Mouse (Mus musculus): ENCODE measurements at regions not wholly inside any gene's neighbourhood (a gene's known extent, or its start where the extent isn't known, plus 50 kb on each side); places are given as distances from the start of the nearest gene placed in this dataset.

DNA sequence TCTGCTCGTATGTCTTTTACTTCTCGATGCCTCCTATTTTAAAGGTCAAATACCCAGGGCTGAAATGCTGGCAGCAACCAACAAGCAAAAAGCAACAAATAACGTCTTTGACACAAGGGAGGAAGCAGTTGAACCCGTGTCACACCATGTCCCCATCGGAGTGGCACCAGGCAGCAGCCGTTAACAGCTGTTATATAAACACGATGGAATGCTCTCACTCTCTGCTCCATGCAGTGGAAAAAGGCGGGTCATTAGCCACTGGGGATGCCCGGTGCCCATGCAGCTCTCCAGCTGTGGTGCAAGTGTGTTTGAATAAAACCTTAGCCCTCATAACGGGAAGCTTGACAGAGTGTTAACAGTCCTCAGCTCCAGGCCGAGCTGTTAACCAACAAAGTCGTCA lies 229.3 kb downstream of the Irx1 start:
- 13% methylated on average over 12 of the region's 12 CpGs for WGBS
- Histone ChIP-seq H3K9me3 (ENCODE audit: low read length) (no peaks in the 10 kb centered on the region), H3K9ac (replicated peaks; ENCODE audit: low read length) (no peak overlapping the region), H3K4me3 (ENCODE audit: low read length) (no peak overlapping the region), H3K36me3 (ENCODE audit: insufficient read depth, low read length) (no peaks in the 10 kb centered on the region), H3K27me3 (ENCODE audit: insufficient read depth, low read length) (no peaks in the 10 kb centered on the region), H3K27ac (ENCODE audit: low read length) (no peak overlapping the region), H3K4me1 (ENCODE audit: insufficient read depth, low read length) (no peaks in the 10 kb centered on the region), H3K4me2 (replicated peaks; ENCODE audit: low read depth, low read length) (no peak overlapping the region)
- no peak for ATAC-seq (ENCODE audit: low FRiP score, low TSS enrichment)

- no peak overlapping the region for H3K27ac ChIP-seq (ENCODE audit: low read length)
- no peak overlapping the region for H3K4me2 ChIP-seq (replicated peaks; ENCODE audit: low read depth, low read length)
- no peaks in the 10 kb centered on the region for H3K36me3 ChIP-seq (ENCODE audit: insufficient read depth, low read length)
- H3K9ac ChIP-seq (replicated peaks; ENCODE audit: low read length): no peak overlapping the region
- H3K27me3 ChIP-seq (ENCODE audit: insufficient read depth, low read length): no peaks in the 10 kb centered on the region
- no peaks in the 10 kb centered on the region for H3K4me1 ChIP-seq (ENCODE audit: insufficient read depth, low read length)
- H3K9me3 ChIP-seq (ENCODE audit: low read length): no peaks in the 10 kb centered on the region
- WGBS: 76% methylated on average over 5 of the region's 5 CpGs
- no peak overlapping the region for H3K4me3 ChIP-seq (ENCODE audit: low read length)
- ATAC-seq (ENCODE audit: low FRiP score, low TSS enrichment): no peak
Measured at GRCm38 (mm10) chr13:71733360-71733759, 230.2 kb downstream of the Irx1 start.

- Histone ChIP-seq H3K27me3 (ENCODE audit: insufficient read depth, low read length) (no peaks in the 10 kb centered on the region), H3K4me2 (replicated peaks; ENCODE audit: low read depth, low read length) (no peak overlapping the region), H3K36me3 (ENCODE audit: insufficient read depth, low read length) (no peaks in the 10 kb centered on the region), H3K9ac (replicated peaks; ENCODE audit: low read length) (no peak overlapping the region), H3K27ac (ENCODE audit: low read length) (no peak overlapping the region), H3K9me3 (ENCODE audit: low read length) (no peaks in the 10 kb centered on the region), H3K4me1 (ENCODE audit: insufficient read depth, low read length) (no peaks in the 10 kb centered on the region), H3K4me3 (ENCODE audit: low read length) (no peak overlapping the region)
- WGBS: 53% methylated on average over 1 of the region's 1 CpGs
- ATAC-seq (ENCODE audit: low FRiP score, low TSS enrichment): no peak
Measured at GRCm38 (mm10) chr13:71732903-71733302, 230.6 kb downstream of the Irx1 start.

DNA sequence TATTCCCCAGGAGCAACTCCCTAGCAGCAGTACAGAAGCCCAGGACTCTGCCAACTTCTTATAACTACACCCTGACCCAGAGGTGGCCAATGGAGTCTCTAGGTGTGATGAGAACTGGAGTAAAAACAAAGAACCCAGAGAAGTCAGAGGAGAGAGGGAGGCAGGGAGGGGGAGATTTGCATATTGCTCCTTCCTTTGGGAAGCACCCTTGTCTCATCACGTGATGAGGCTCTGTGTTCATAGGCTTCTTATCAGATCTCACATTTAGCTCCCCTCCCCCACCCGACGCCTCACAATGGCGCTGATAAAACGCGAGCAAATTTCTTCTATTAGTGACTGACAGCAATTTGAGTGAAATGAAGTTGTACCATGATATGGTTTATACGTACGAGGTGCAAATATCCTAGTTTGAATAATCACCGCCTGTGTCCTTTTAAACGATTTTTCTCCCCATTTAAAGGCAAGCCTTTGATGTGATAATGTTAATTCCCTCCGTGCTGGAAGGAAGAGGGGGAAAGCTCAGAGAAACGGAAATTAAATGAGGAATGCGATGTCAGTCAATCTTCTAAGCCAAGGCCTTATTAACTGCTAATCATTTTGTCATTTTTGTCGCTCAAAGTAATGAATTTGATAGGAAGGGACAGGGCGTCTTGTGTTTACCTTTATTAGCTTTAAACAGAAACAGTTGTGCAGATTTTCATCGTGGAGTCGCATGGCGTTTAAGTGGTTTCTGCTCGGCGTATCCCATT lies 273.3 kb downstream of the Irx1 start:
- no peak overlapping the region for H3K9ac ChIP-seq (replicated peaks; ENCODE audit: low read length)
- H3K4me1 ChIP-seq (ENCODE audit: insufficient read depth, low read length): peaks cover 9% of the 10 kb centered on the region; the same call in 1 of the 2 replicates
- H3K4me2 ChIP-seq (replicated peaks; ENCODE audit: low read depth, low read length): no peak overlapping the region
- no peak overlapping the region for H3K27ac ChIP-seq (ENCODE audit: low read length)
- no peak overlapping the region for H3K4me3 ChIP-seq (ENCODE audit: low read length)
- H3K27me3 ChIP-seq (ENCODE audit: insufficient read depth, low read length): peaks cover 5% of the 10 kb centered on the region; the same call in 1 of the 2 replicates
- H3K36me3 ChIP-seq (ENCODE audit: insufficient read depth, low read length): no peaks in the 10 kb centered on the region
- ATAC-seq (ENCODE audit: low FRiP score, low TSS enrichment): no peak
- H3K9me3 ChIP-seq (ENCODE audit: low read length): no peaks in the 10 kb centered on the region
- WGBS: 33% methylated on average over 20 of the region's 20 CpGs

DNA sequence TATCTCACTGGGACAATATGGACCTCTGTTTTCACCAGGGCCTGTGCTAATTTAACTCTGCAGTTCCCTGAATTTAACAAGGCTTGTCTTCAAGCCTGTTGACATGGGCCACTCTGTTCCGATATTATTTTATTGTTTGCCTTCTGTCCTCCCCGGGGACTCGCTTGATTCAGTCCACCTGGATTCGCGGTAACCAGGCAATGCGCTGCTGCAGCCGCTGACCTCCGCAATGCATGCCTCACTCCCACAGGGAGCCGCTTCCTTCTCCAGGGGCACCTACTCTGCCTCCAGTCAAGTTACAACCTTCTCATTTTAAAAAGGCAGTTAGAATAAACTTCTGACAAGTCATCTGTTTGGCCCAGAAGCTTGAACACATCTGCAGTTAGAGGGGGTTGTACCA lies 274.3 kb downstream of the Irx1 start:
- H3K36me3 ChIP-seq (ENCODE audit: insufficient read depth, low read length): no peaks in the 10 kb centered on the region
- no peak overlapping the region for H3K27ac ChIP-seq (ENCODE audit: low read length)
- WGBS: 17% methylated on average over 9 of the region's 9 CpGs
- no peak overlapping the region for H3K4me3 ChIP-seq (ENCODE audit: low read length)
- no peak overlapping the region for H3K9ac ChIP-seq (replicated peaks; ENCODE audit: low read length)
- H3K4me1 ChIP-seq (ENCODE audit: insufficient read depth, low read length): peaks cover 9% of the 10 kb centered on the region; the same call in 1 of the 2 replicates
- peak; percentile 67; the same call in 1 of the 2 replicates for ATAC-seq (ENCODE audit: low FRiP score, low TSS enrichment)
- peaks cover 5% of the 10 kb centered on the region; the same call in 1 of the 2 replicates for H3K27me3 ChIP-seq (ENCODE audit: insufficient read depth, low read length)
- no peak overlapping the region for H3K4me2 ChIP-seq (replicated peaks; ENCODE audit: low read depth, low read length)
- H3K9me3 ChIP-seq (ENCODE audit: low read length): no peaks in the 10 kb centered on the region

DNA sequence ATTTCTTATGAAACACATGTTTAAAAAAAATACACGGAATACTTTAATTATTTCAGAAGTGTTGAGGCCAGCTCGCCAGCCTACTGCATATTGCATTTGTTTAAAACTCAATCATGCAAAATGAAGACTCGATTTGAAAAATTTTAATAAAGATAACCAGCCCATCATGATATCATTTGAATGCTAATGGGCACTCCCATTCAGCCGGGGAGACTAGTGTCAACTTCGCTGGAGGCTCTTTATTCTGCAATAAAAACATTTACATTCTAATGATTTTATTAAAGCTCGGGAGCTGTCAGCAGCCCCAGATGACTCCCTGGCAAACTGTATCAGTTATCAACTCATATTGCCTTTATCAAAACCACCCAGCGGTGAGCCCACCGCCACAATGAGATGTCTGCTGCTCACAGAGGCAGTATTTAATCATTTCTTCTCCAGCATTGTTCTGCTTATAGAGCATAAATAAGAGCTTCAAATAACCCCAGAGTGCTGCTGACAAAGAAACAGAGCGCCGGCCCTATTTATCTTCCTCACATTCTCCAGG lies 287.4 kb downstream of the Irx1 start:
- no peak overlapping the region for H3K9ac ChIP-seq (replicated peaks; ENCODE audit: low read length)
- H3K4me3 ChIP-seq (ENCODE audit: low read length): no peak overlapping the region
- no peaks in the 10 kb centered on the region for H3K9me3 ChIP-seq (ENCODE audit: low read length)
- no peaks in the 10 kb centered on the region for H3K27me3 ChIP-seq (ENCODE audit: insufficient read depth, low read length)
- no peak for ATAC-seq (ENCODE audit: low FRiP score, low TSS enrichment)
- H3K36me3 ChIP-seq (ENCODE audit: insufficient read depth, low read length): no peaks in the 10 kb centered on the region
- no peaks in the 10 kb centered on the region for H3K4me1 ChIP-seq (ENCODE audit: insufficient read depth, low read length)
- 72% methylated on average over 10 of the region's 10 CpGs for WGBS
- no peak overlapping the region for H3K27ac ChIP-seq (ENCODE audit: low read length)
- no peak overlapping the region for H3K4me2 ChIP-seq (replicated peaks; ENCODE audit: low read depth, low read length)

DNA sequence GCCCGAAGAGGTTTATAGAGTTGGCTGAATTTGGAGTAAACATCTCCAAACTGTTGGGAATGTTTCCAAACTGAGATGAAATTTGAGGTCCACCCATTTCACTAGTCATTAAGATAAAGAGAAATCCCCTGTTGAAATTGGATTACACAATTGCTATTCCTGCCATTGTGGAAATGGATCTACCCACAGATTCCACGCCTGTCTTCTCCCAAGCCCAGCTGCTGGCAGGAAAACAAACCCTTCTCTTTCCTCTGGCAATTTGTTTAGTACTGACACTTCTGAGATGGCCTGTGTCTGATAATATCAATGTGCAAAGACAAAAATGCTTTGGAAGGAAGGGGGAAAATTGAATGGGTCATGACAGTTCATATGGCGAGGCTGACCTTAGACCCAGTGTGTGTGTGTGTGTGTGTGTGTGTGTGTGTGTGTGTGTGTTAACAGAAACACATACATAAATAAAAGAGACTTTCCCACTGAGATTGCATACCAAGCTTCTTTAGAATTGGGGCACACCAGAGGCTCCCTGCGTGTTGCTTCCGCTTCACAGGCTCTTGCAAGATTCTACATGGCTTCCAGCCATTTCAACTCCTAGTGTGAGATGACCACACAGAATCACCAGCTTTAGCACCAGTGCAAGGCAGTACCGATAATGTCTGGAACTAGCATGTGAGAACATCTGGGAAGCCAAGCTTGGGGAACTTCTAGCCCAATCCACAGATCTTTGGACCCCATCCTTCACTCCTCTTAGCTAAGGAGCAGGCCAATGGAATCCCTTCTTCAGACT lies 293.4 kb downstream of the Irx1 start:
- WGBS: 76% methylated on average over 6 of the region's 6 CpGs
- no peak overlapping the region for H3K9ac ChIP-seq (replicated peaks; ENCODE audit: low read length)

DNA sequence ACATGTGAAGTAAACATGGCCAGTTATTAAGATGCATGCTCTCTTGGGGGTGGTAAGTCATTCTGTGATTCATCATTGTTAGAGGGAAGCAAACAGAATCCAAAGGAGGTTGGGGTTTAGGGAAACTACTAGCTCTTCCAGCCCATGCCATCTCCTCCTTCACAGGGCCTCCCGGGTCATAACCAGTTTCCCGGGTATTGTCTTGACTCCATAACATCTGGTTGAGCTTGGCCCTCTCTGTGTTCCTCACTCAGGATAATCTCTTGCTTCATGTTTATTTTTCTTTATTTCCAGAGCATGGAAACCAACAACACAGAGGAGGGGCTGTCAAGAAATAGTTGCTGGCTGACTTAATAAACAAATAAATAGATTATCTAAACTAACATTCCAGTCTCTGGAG lies 295.3 kb downstream of the Irx1 start:
- Histone ChIP-seq H3K4me1 (ENCODE audit: insufficient read depth, low read length) (no peaks in the 10 kb centered on the region), H3K9ac (replicated peaks; ENCODE audit: low read length) (no peak overlapping the region), H3K4me3 (ENCODE audit: low read length) (no peak overlapping the region), H3K36me3 (ENCODE audit: insufficient read depth, low read length) (no peaks in the 10 kb centered on the region), H3K27ac (ENCODE audit: low read length) (no peak overlapping the region), H3K27me3 (ENCODE audit: insufficient read depth, low read length) (no peaks in the 10 kb centered on the region), H3K4me2 (replicated peaks; ENCODE audit: low read depth, low read length) (no peak overlapping the region), H3K9me3 (ENCODE audit: low read length) (no peaks in the 10 kb centered on the region)
- 68% methylated on average over 2 of the region's 2 CpGs for WGBS
- no peak for ATAC-seq (ENCODE audit: low FRiP score, low TSS enrichment)

More for the DNA sequence above, 293.4 kb downstream of the Irx1 start:
- H3K27ac ChIP-seq (ENCODE audit: low read length): no peak overlapping the region
- H3K4me2 ChIP-seq (replicated peaks; ENCODE audit: low read depth, low read length): no peak overlapping the region
- no peak for ATAC-seq (ENCODE audit: low FRiP score, low TSS enrichment)
- H3K4me3 ChIP-seq (ENCODE audit: low read length): no peak overlapping the region
- H3K4me1 ChIP-seq (ENCODE audit: insufficient read depth, low read length): no peaks in the 10 kb centered on the region
- H3K27me3 ChIP-seq (ENCODE audit: insufficient read depth, low read length): no peaks in the 10 kb centered on the region
- H3K9me3 ChIP-seq (ENCODE audit: low read length): no peaks in the 10 kb centered on the region
- H3K36me3 ChIP-seq (ENCODE audit: insufficient read depth, low read length): no peaks in the 10 kb centered on the region

DNA sequence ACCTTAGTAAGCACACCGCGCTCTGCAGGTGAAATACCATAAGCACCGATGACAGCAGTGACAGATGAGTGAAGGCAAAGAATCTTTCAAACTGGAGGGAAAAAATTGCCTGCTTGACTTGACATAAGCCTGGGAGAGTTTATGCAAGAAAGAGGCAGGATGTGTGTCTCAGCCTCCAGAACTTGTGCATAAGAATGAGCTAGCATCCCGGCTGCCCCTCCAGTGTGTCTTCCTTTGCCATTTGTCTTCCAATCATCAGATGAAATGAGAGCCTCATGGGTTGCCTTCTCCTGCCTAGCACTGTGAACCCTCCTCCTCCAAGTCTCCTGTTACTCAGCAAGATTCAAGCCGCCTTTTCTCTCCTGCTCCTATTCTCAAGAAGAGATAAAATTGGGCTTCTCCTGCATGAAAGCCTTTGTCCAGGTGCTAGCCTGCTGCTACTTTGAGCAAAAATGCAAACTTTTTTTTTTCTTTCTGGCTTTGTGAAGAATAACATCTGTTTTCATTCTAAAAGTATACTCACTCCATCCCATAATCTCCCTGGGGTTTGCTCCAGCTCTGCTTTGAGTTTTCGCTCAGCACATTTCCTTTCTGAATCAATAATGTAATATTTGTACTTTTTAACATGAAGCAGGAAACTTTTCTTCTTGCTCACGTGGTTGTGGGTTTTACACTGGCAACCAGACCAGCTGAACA lies 298.2 kb downstream of the Irx1 start:
- Histone ChIP-seq H3K36me3 (ENCODE audit: insufficient read depth, low read length) (no peaks in the 10 kb centered on the region), H3K9ac (replicated peaks; ENCODE audit: low read length) (no peak overlapping the region), H3K4me3 (ENCODE audit: low read length) (no peak overlapping the region), H3K4me1 (ENCODE audit: insufficient read depth, low read length) (no peaks in the 10 kb centered on the region), H3K27ac (ENCODE audit: low read length) (no peak overlapping the region), H3K4me2 (replicated peaks; ENCODE audit: low read depth, low read length) (no peak overlapping the region), H3K9me3 (ENCODE audit: low read length) (no peaks in the 10 kb centered on the region), H3K27me3 (ENCODE audit: insufficient read depth, low read length) (no peaks in the 10 kb centered on the region)
- 66% methylated on average over 7 of the region's 7 CpGs for WGBS
- ATAC-seq (ENCODE audit: low FRiP score, low TSS enrichment): no peak

Data from kidney, embryonic 16.5 days (tissue).